Mouse (Mus musculus) heart, postnatal 0 days (tissue): ENCODE measurements around the gene Lrrc40. TPM values are rescaled to one million over a fixed set of nuclear protein-coding genes. Genes with fewer than 3 reads are reported as not detected.

Experiments used
- ATAC-seq: fragments of 200-750 bp; cut with Nextera tagmentation; 2 replicates; pipeline ENCODE4 v1.8.0; 2017; ENCODE audit warnings: low read depth, moderate number of reproducible peaks, moderate library complexity; ENCODE audit not compliant: insufficient read depth
- DNase-seq: peaks from one replicate; pipeline ENCODE4 v3.0.0-alpha.2; 2016; ENCODE audit warnings: low spot score
- H3K27ac ChIP-seq: fragments of 300-500 bp; sonication (generic); 2 replicates; pipeline ENCODE4 v1.5.1; 2014; ENCODE audit warnings: low read depth, mild to moderate bottlenecking
- H3K27me3 ChIP-seq: fragments of 300-500 bp; sonication (generic); 2 replicates; pipeline ENCODE4 v1.6.1; 2014; ENCODE audit warnings: low read length, mixed read lengths; ENCODE audit not compliant: control insufficient read depth, insufficient read depth
- H3K36me3 ChIP-seq: fragments of 300-500 bp; sonication (generic); replicated peaks from 2 replicates; pipeline ENCODE4 v1.6.1; 2014; ENCODE audit warnings: low read length, mixed read lengths; ENCODE audit not compliant: control insufficient read depth, insufficient read depth
- H3K4me1 ChIP-seq: fragments of 300-500 bp; sonication (generic); 2 replicates; pipeline ENCODE4 v1.6.1; 2014; ENCODE audit warnings: antibody characterized with exemption; ENCODE audit not compliant: control insufficient read depth, insufficient read depth
- H3K4me2 ChIP-seq: fragments of 300-500 bp; sonication (generic); 2 replicates; pipeline ENCODE4 v1.6.1; 2014; ENCODE audit warnings: low read depth, mild to moderate bottlenecking, low read length, moderate library complexity
- H3K4me3 ChIP-seq: fragments of 300-500 bp; sonication (generic); 2 replicates; pipeline ENCODE4 v1.5.1; 2014; ENCODE audit warnings: low read depth, low read length
- H3K9ac ChIP-seq: fragments of 300-500 bp; sonication (generic); replicated peaks from 2 replicates; pipeline ENCODE4 v1.6.1; 2014; ENCODE audit warnings: low read depth, low read length, mixed read lengths
- H3K9me3 ChIP-seq: fragments of 300-500 bp; sonication (generic); replicated peaks from 2 replicates; pipeline ENCODE4 v1.6.1; 2016; ENCODE audit warnings: low read length; ENCODE audit not compliant: control insufficient read depth
- CTCF ChIP-seq: IDR thresholded peaks from 2 replicates; pipeline ENCODE4 v1.5.1; 2016; ENCODE audit warnings: antibody characterized with exemption, control low read depth, low read depth
- EP300 ChIP-seq: IDR thresholded peaks from 2 replicates; pipeline ENCODE4 v1.6.1; 2016; ENCODE audit warnings: antibody characterized with exemption, low read depth
- WGBS: fragments of 180-500 bp; shearing (Covaris S2); extraction: QIAGEN DNeasy Blood & Tissue Kit; methylation state at CpG from one replicate; pipeline ENCODE4 v1.1.7; 2014; 5-methylcytosine and 5-hydroxymethylcytosine counted together
- polyA plus RNA-seq: library from polyadenylated mRNA; unstranded; fragments of >200 nt; fragmentation: Nextera tagmentation; extraction: Ambion mirVana; gene quantifications from 2 replicates; pipeline ENCODE4 v1.2.1, GENCODE M21; 2015
- total RNA-seq: library from RNA; depleted of rRNA; stranded (reverse); fragments of >200 nt; gene quantifications from 2 replicates; pipeline ENCODE4 v1.2.3, GENCODE M21; 2014; ENCODE audit warnings: low replicate concordance; rRNA removed

Lrrc40 gene
- total RNA-seq (11.8 and 25.0 TPM in 2 replicates), polyA plus RNA-seq (20.6 and 22.0 TPM in 2 replicates)

- ATAC-seq, result peak; percentile 95
- H3K27ac ChIP-seq, result peak within 1 kb of the TSS; percentile 92
- peaks cover 23% of the 10 kb centered on the region for H3K4me1 ChIP-seq
- peak within 1 kb of the TSS; percentile 86 for H3K4me3 ChIP-seq
- DNase-seq, result peak; percentile 93
- H3K9ac ChIP-seq, result peak within 1 kb of the TSS; percentile 93
- no peak for TF ChIP-seq CTCF
- TF ChIP-seq EP300, result peak; percentile 69
- no peaks in the 10 kb centered on the region for H3K27me3 ChIP-seq
- no peaks in the 10 kb centered on the region for H3K9me3 ChIP-seq
- H3K4me2 ChIP-seq, result peak within 1 kb of the TSS; percentile 82
- under 1% methylated on average over 55 of the region's 55 CpGs for WGBS
- H3K36me3 ChIP-seq, result no peaks in the 10 kb centered on the region
Measured at GRCm38 (mm10) chr3:158036329-158036988, at the start of gene Lrrc40, which contains the start of gene Srsf11. Lrrc40 (plus strand) TSS chr3:158036662. Srsf11 (minus strand) TSS chr3:158036639.

GRCm38 (mm10) chr3:157993322-157993721, 43.1 kb upstream of the Lrrc40 start:
- H3K36me3 ChIP-seq, result peaks cover 28% of the 10 kb centered on the region

GRCm38 (mm10) chr3:157995726-157996125, 40.7 kb upstream of the Lrrc40 start:
- Histone ChIP-seq H3K27me3 (no peaks in the 10 kb centered on the region), H3K27ac (no peak overlapping the region), H3K9me3 (no peaks in the 10 kb centered on the region), H3K4me1 (no peaks in the 10 kb centered on the region), H3K36me3 (peaks cover 10% of the 10 kb centered on the region; the same call in 1 of the 2 replicates), H3K4me3 (no peak overlapping the region), H3K4me2 (no peak overlapping the region), H3K9ac (no peak overlapping the region)
- no peak for TF ChIP-seq CTCF
- no peak for TF ChIP-seq EP300
- no peak for DNase-seq
- no peak for ATAC-seq
- 96% methylated on average over 2 of the region's 2 CpGs for whole genome bisulfite sequencing

More at GRCm38 (mm10) chr3:157993322-157993721, 43.1 kb upstream of the Lrrc40 start:
- H3K27me3 ChIP-seq, result no peaks in the 10 kb centered on the region
- DNase-seq, result no peak
- TF ChIP-seq EP300 (no peak), CTCF (no peak)
- H3K4me3 ChIP-seq, result no peak overlapping the region
- no peak overlapping the region for H3K4me2 ChIP-seq
- H3K4me1 ChIP-seq, result no peaks in the 10 kb centered on the region
- H3K27ac ChIP-seq, result no peak overlapping the region
- H3K9me3 ChIP-seq, result no peaks in the 10 kb centered on the region
- no peak for ATAC-seq
- H3K9ac ChIP-seq, result no peak overlapping the region

- Histone ChIP-seq H3K27me3 (no peaks in the 10 kb centered on the region), H3K9ac (no peak overlapping the region), H3K4me3 (no peak overlapping the region), H3K4me1 (no peaks in the 10 kb centered on the region), H3K4me2 (no peak overlapping the region), H3K27ac (no peak overlapping the region), H3K9me3 (no peaks in the 10 kb centered on the region), H3K36me3 (peaks cover 28% of the 10 kb centered on the region)
- 52% methylated on average over 1 of the region's 1 CpGs for WGBS
- ATAC-seq, result no peak
- DNase-seq, result no peak
- TF ChIP-seq EP300, result no peak
- TF ChIP-seq CTCF, result no peak
Measured at GRCm38 (mm10) chr3:157998742-157999369, 37.6 kb upstream of the Lrrc40 start.

- no peak overlapping the region for H3K27ac ChIP-seq
- no peak overlapping the region for H3K4me2 ChIP-seq
- ATAC-seq, result no peak
- H3K4me1 ChIP-seq, result no peaks in the 10 kb centered on the region
- peaks cover 55% of the 10 kb centered on the region for H3K36me3 ChIP-seq
- TF ChIP-seq EP300 (no peak), CTCF (no peak)
- DNase-seq, result no peak
- no peak overlapping the region for H3K9ac ChIP-seq
- WGBS, result 76% methylated on average over 1 of the region's 1 CpGs
- H3K4me3 ChIP-seq, result no peak overlapping the region
- H3K9me3 ChIP-seq, result no peaks in the 10 kb centered on the region
- no peaks in the 10 kb centered on the region for H3K27me3 ChIP-seq
Measured at GRCm38 (mm10) chr3:158008647-158009046, 27.8 kb upstream of the Lrrc40 start.
